In the genomic region with DNA sequence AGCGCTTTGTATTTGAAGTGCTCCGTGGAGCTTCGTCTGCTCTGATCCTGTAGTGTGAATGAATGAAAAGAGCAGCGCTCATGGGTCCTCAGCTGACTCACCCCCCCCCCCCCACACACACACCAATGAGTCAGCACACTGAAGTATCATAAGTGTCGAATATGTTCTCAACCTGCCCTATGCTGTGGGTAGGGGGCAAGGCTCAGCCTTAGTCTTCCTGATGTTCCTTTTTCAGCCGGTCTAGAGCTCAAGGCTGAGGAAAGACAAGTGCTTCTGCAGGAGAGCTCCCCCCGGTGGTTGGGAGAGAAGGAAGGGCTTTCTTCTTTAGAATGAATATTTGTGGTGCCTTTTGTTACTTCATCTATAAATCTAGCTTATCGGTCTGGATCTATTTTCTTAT, we compare ENCODE assay signal across 8 mouse cellular contexts. TPM values are rescaled to one million over a fixed set of nuclear protein-coding genes. Genes with fewer than 3 reads are reported as not detected.
A peak's percentile ranks its signal among the peaks of the same experiment; 100 is the strongest.
DNase-seq lines count a peak whose midpoint lies in the region; ATAC-seq lines count a peak whose summit lies in the region.

No protein-coding gene starts in this region.

- H3K27me3 ChIP-seq in hindbrain, embryonic 11.5 days (ENCODE audit: control insufficient read depth, insufficient read depth, low read length) = peaks cover 13% of the 10 kb centered on the region
- H3K27me3 ChIP-seq in hindbrain, embryonic 14.5 days (ENCODE audit: control insufficient read depth, insufficient read depth, low read length) = no peaks in the 10 kb centered on the region
- H3K27me3 ChIP-seq in kidney, embryonic 16.5 days (ENCODE audit: insufficient read depth, low read length) = no peaks in the 10 kb centered on the region
- H3K27me3 ChIP-seq in neural tube, embryonic 15.5 days (replicated peaks) = no peaks in the 10 kb centered on the region

- DNase-seq in hindbrain, embryonic 11.5 days (ENCODE audit: low spot score) = peak; percentile 33
- no peak for DNase-seq in hindbrain, embryonic 14.5 days (ENCODE audit: low spot score)
- DNase-seq in ES-CJ7 (ENCODE audit: low read depth, low spot score) = peak; percentile 52
- DNase-seq in c-Kit-positive CD71-positive TER-119-positive erythroid progenitor cells, embryonic 14.5 days (ENCODE audit: low spot score) = peak; percentile 9
- DNase-seq in mesoderm, embryonic 11.5 days (ENCODE audit: low read depth, low spot score) = peak; percentile 12
- no peak for DNase-seq in cerebellum, adult 9-11 months

- H3K27ac ChIP-seq in hindbrain, embryonic 11.5 days (ENCODE audit: low read depth, low read length) = no peak overlapping the region
- H3K27ac ChIP-seq in hindbrain, embryonic 14.5 days = no peak overlapping the region
- no peak overlapping the region for H3K27ac ChIP-seq in kidney, embryonic 16.5 days (ENCODE audit: low read length)
- H3K27ac ChIP-seq in neural tube, embryonic 15.5 days (replicated peaks) = no peak overlapping the region

- H3K4me3 ChIP-seq in hindbrain, embryonic 11.5 days (ENCODE audit: low read depth, low read length) = no peak overlapping the region
- no peak overlapping the region for H3K4me3 ChIP-seq in hindbrain, embryonic 14.5 days (replicated peaks; ENCODE audit: low read length)
- peak overlapping the region; percentile 8; the same call in 1 of the 2 replicates for H3K4me3 ChIP-seq in kidney, embryonic 16.5 days (ENCODE audit: low read length)
- no peak overlapping the region for H3K4me3 ChIP-seq in neural tube, embryonic 15.5 days (replicated peaks)

- H3K4me2 ChIP-seq in hindbrain, embryonic 11.5 days (replicated peaks; ENCODE audit: low read depth, low read length) = no peak overlapping the region
- no peak overlapping the region for H3K4me2 ChIP-seq in hindbrain, embryonic 14.5 days (replicated peaks)
- no peak overlapping the region for H3K4me2 ChIP-seq in kidney, embryonic 16.5 days (replicated peaks; ENCODE audit: low read depth, low read length)
- no peak overlapping the region for H3K4me2 ChIP-seq in neural tube, embryonic 15.5 days

- no peaks in the 10 kb centered on the region for H3K36me3 ChIP-seq in hindbrain, embryonic 11.5 days (ENCODE audit: control insufficient read depth, insufficient read depth, low read length)
- H3K36me3 ChIP-seq in hindbrain, embryonic 14.5 days (replicated peaks; ENCODE audit: control insufficient read depth, insufficient read depth) = no peaks in the 10 kb centered on the region
- H3K36me3 ChIP-seq in kidney, embryonic 16.5 days (ENCODE audit: insufficient read depth, low read length) = no peaks in the 10 kb centered on the region
- H3K36me3 ChIP-seq in neural tube, embryonic 15.5 days = no peaks in the 10 kb centered on the region

- no peak overlapping the region for H3K9ac ChIP-seq in hindbrain, embryonic 11.5 days (ENCODE audit: low read depth, low read length)
- H3K9ac ChIP-seq in hindbrain, embryonic 14.5 days = no peak overlapping the region
- H3K9ac ChIP-seq in kidney, embryonic 16.5 days (replicated peaks; ENCODE audit: low read length) = no peak overlapping the region
- no peak overlapping the region for H3K9ac ChIP-seq in neural tube, embryonic 15.5 days (replicated peaks)

- WGBS in hindbrain, embryonic 11.5 days = 65% methylated on average over 8 of the region's 8 CpGs
- WGBS in hindbrain, embryonic 14.5 days = 62% methylated on average over 8 of the region's 8 CpGs
- WGBS in kidney, embryonic 16.5 days = 57% methylated on average over 8 of the region's 8 CpGs
- 55% methylated on average over 8 of the region's 8 CpGs for WGBS in neural tube, embryonic 15.5 days

- ATAC-seq in hindbrain, embryonic 11.5 days (ENCODE audit: low FRiP score) = no peak
- no peak for ATAC-seq in hindbrain, embryonic 14.5 days (ENCODE audit: low FRiP score)
- ATAC-seq in kidney, embryonic 16.5 days (ENCODE audit: low FRiP score, low TSS enrichment) = peak; percentile 61
- ATAC-seq in neural tube, embryonic 15.5 days (ENCODE audit: low FRiP score) = no peak

- H3K9me3 ChIP-seq in hindbrain, embryonic 11.5 days (ENCODE audit: control insufficient read depth, low read length) = no peaks in the 10 kb centered on the region
- H3K9me3 ChIP-seq in hindbrain, embryonic 14.5 days (ENCODE audit: control insufficient read depth, low read length) = no peaks in the 10 kb centered on the region
- H3K9me3 ChIP-seq in kidney, embryonic 16.5 days (ENCODE audit: low read length) = no peaks in the 10 kb centered on the region
- no peaks in the 10 kb centered on the region for H3K9me3 ChIP-seq in neural tube, embryonic 15.5 days (replicated peaks)

- H3K4me1 ChIP-seq in hindbrain, embryonic 11.5 days (replicated peaks; ENCODE audit: control insufficient read depth, insufficient read depth, low read length) = no peaks in the 10 kb centered on the region
- H3K4me1 ChIP-seq in hindbrain, embryonic 14.5 days (replicated peaks; ENCODE audit: control insufficient read depth, insufficient read depth, low read length) = no peaks in the 10 kb centered on the region
- H3K4me1 ChIP-seq in kidney, embryonic 16.5 days (ENCODE audit: insufficient read depth, low read length) = no peaks in the 10 kb centered on the region
- 0 out of 2 replicates have a peak, but pooled peaks cover 3% of the 10 kb centered on the region for H3K4me1 ChIP-seq in neural tube, embryonic 15.5 days

RNA-seq across cellular contexts. Expression of a gene that starts 1.1 kb away (rescaled TPM):
- 0.03 and 0.13 TPM in 2 replicates for polyA plus RNA-seq in hindbrain, embryonic 11.5 days (2014; fragmentation: Nextera tagmentation; extraction: Ambion mirVana)
- polyA plus RNA-seq in hindbrain, embryonic 14.5 days (2014; fragmentation: Nextera tagmentation; extraction: Ambion mirVana) = 0.37 and 0.39 TPM in 2 replicates
- polyA plus RNA-seq in kidney, embryonic 16.5 days (2015; fragmentation: Nextera tagmentation; extraction: Ambion mirVana) = 4.8 TPM in 2 replicates
- 0.41 and 1.1 TPM in 2 replicates for polyA plus RNA-seq in neural tube, embryonic 15.5 days (2015; fragmentation: Nextera tagmentation; extraction: Ambion mirVana)

Comparison
In these comparisons a context has a peak if more than half of its experiments do, and no peak if none do; other contexts are left out.
1. DNase-seq: peak in hindbrain, embryonic 11.5 days (single experiment), ES-CJ7 (single experiment), c-Kit-positive CD71-positive TER-119-positive erythroid progenitor cells, embryonic 14.5 days (single experiment) and mesoderm, embryonic 11.5 days (single experiment); none in hindbrain, embryonic 14.5 days (single experiment) and cerebellum, adult 9-11 months (single experiment).